In genomic region chr6:119492630-119493014, GRCm38 (mm10) we compare ENCODE assay signal across 22 mouse cellular contexts. TPM values are rescaled to one million over a fixed set of nuclear protein-coding genes. Genes with fewer than 3 reads are reported as not detected.
A peak's percentile ranks its signal among the peaks of the same experiment; 100 is the strongest.
DNase-seq lines count a peak whose midpoint lies in the region; ATAC-seq lines count a peak whose summit lies in the region.
"Had no signal": no experiment of that assay in that cellular context is flagged by ENCODE, and none has a peak within 500 bp of the region (broad histone marks: within the 10 kb centered on the region; RNA-seq: fewer than 3 reads in every experiment).

No protein-coding gene starts in this region.

- 54% methylated on average over 7 of the region's 7 CpGs for WGBS in kidney, embryonic 15.5 days
- 46% methylated on average over 7 of the region's 7 CpGs for WGBS in kidney, embryonic 14.5 days
- 30% methylated on average over 7 of the region's 7 CpGs for WGBS in embryonic facial prominence, embryonic 11.5 days
- 8% methylated on average over 7 of the region's 7 CpGs for WGBS in midbrain, embryonic 14.5 days
- WGBS in liver, embryonic 11.5 days, result 61% methylated on average over 7 of the region's 7 CpGs

- H3K4me3 ChIP-seq in kidney, embryonic 15.5 days (replicated peaks), result no peak overlapping the region
- no peak overlapping the region for H3K4me3 ChIP-seq in kidney, embryonic 14.5 days (ENCODE audit: low read length)
- no peak overlapping the region for H3K4me3 ChIP-seq in embryonic facial prominence, embryonic 11.5 days (ENCODE audit: low read depth, low read length)
- H3K4me3 ChIP-seq in midbrain, embryonic 14.5 days (replicated peaks; ENCODE audit: low read depth, low read length), result no peak overlapping the region
- no peak overlapping the region for H3K4me3 ChIP-seq in liver, embryonic 11.5 days (ENCODE audit: low read depth, low read length)
- H3K4me3 ChIP-seq: gastrocnemius, adult 2 months; left cerebral cortex, adult 2 months; neural tube, embryonic 12.5 days had no signal

- no peaks in the 10 kb centered on the region for H3K9me3 ChIP-seq in kidney, embryonic 15.5 days (replicated peaks)
- no peaks in the 10 kb centered on the region for H3K9me3 ChIP-seq in kidney, embryonic 14.5 days (ENCODE audit: control insufficient read depth, low read length)
- H3K9me3 ChIP-seq in embryonic facial prominence, embryonic 11.5 days (replicated peaks; ENCODE audit: control insufficient read depth, low read length), result no peaks in the 10 kb centered on the region
- 0 out of 2 replicates have a peak, but pooled peaks cover 3% of the 10 kb centered on the region for H3K9me3 ChIP-seq in midbrain, embryonic 14.5 days (ENCODE audit: control insufficient read depth, low read length)
- H3K9me3 ChIP-seq in liver, embryonic 11.5 days (ENCODE audit: control insufficient read depth, low read length), result no peaks in the 10 kb centered on the region
- H3K9me3 ChIP-seq: neural tube, embryonic 12.5 days had no signal

- no peaks in the 10 kb centered on the region for H3K36me3 ChIP-seq in kidney, embryonic 15.5 days
- no peaks in the 10 kb centered on the region for H3K36me3 ChIP-seq in kidney, embryonic 14.5 days (ENCODE audit: control insufficient read depth, insufficient read depth, low read length)
- no peaks in the 10 kb centered on the region for H3K36me3 ChIP-seq in embryonic facial prominence, embryonic 11.5 days (replicated peaks; ENCODE audit: control insufficient read depth, insufficient read depth, low read depth, low read length)
- no peaks in the 10 kb centered on the region for H3K36me3 ChIP-seq in midbrain, embryonic 14.5 days (ENCODE audit: control insufficient read depth, insufficient read depth, low read length)
- no peaks in the 10 kb centered on the region for H3K36me3 ChIP-seq in liver, embryonic 11.5 days (ENCODE audit: control insufficient read depth, insufficient read depth, low read length)
- H3K36me3 ChIP-seq: neural tube, embryonic 12.5 days had no signal

- 0 out of 2 replicates have a peak, but pooled peaks have one; percentile 29 for ATAC-seq in kidney, embryonic 15.5 days (replicated peaks; ENCODE audit: low FRiP score)
- no peak for ATAC-seq in kidney, embryonic 14.5 days (ENCODE audit: low FRiP score, low TSS enrichment)
- 0 out of 2 replicates have a peak, but pooled peaks have one; percentile 30 for ATAC-seq in embryonic facial prominence, embryonic 11.5 days (replicated peaks; ENCODE audit: insufficient number of reproducible peaks, low FRiP score, low TSS enrichment, low read depth)
- peak; percentile 24; the same call in 1 of the 2 replicates for ATAC-seq in midbrain, embryonic 14.5 days (ENCODE audit: low FRiP score, low TSS enrichment)
- ATAC-seq in liver, embryonic 11.5 days (replicated peaks; ENCODE audit: low FRiP score), result no peak

- peak; percentile 46 for DNase-seq in embryo, embryonic 11 days
- DNase-seq in embryonic facial prominence, embryonic 11.5 days (ENCODE audit: low spot score), result no peak
- DNase-seq in midbrain, embryonic 14.5 days, result peak; percentile 43
- DNase-seq in adrenal gland, postnatal 14 days, result no peak
- no peak for DNase-seq in liver, embryonic 11.5 days (ENCODE audit: low spot score)
- DNase-seq: adrenal gland, adult 2 months; cerebellum, adult 9-10 months; gastrocnemius, adult 2 months; heart, adult 18-20 months; heart, postnatal 36 days; kidney, adult 8-10 months; kidney, postnatal 36 days; left cerebral cortex, postnatal 4 days; liver; lung, adult 18-20 months; lung, postnatal 36 days; thymus, postnatal 25 days had no signal

- H3K27me3 ChIP-seq in kidney, embryonic 15.5 days, result no peaks in the 10 kb centered on the region
- H3K27me3 ChIP-seq in kidney, embryonic 14.5 days (ENCODE audit: control insufficient read depth, insufficient read depth, low read length), result no peaks in the 10 kb centered on the region
- no peaks in the 10 kb centered on the region for H3K27me3 ChIP-seq in embryonic facial prominence, embryonic 11.5 days (ENCODE audit: control insufficient read depth, insufficient read depth, low read length)
- no peaks in the 10 kb centered on the region for H3K27me3 ChIP-seq in midbrain, embryonic 14.5 days (ENCODE audit: control insufficient read depth, insufficient read depth, low read length)
- no peaks in the 10 kb centered on the region for H3K27me3 ChIP-seq in liver, embryonic 11.5 days (replicated peaks; ENCODE audit: control insufficient read depth, insufficient read depth, low read length)
- H3K27me3 ChIP-seq: neural tube, embryonic 12.5 days had no signal

- no peak overlapping the region for H3K9ac ChIP-seq in kidney, embryonic 15.5 days
- no peak overlapping the region for H3K9ac ChIP-seq in kidney, embryonic 14.5 days (ENCODE audit: low read depth, low read length)
- no peak overlapping the region for H3K9ac ChIP-seq in embryonic facial prominence, embryonic 11.5 days (replicated peaks; ENCODE audit: low read length)
- no peak overlapping the region for H3K9ac ChIP-seq in midbrain, embryonic 14.5 days (replicated peaks; ENCODE audit: low read length)
- H3K9ac ChIP-seq in liver, embryonic 11.5 days (ENCODE audit: low read depth, low read length), result no peak overlapping the region
- H3K9ac ChIP-seq: neural tube, embryonic 12.5 days had no signal

- H3K4me2 ChIP-seq in kidney, embryonic 15.5 days, result no peak overlapping the region
- no peak overlapping the region for H3K4me2 ChIP-seq in kidney, embryonic 14.5 days (replicated peaks; ENCODE audit: low read depth, low read length)
- no peak overlapping the region for H3K4me2 ChIP-seq in embryonic facial prominence, embryonic 11.5 days (ENCODE audit: low read depth, low read length)
- H3K4me2 ChIP-seq in midbrain, embryonic 14.5 days (ENCODE audit: low read length), result no peak overlapping the region
- no peak overlapping the region for H3K4me2 ChIP-seq in liver, embryonic 11.5 days
- H3K4me2 ChIP-seq: neural tube, embryonic 12.5 days had no signal

- peaks cover 10% of the 10 kb centered on the region for H3K4me1 ChIP-seq in kidney, embryonic 15.5 days
- peaks cover 3% of the 10 kb centered on the region; the same call in 1 of the 2 replicates for H3K4me1 ChIP-seq in kidney, embryonic 14.5 days (ENCODE audit: control insufficient read depth, insufficient read depth, low read length)
- peaks cover 9% of the 10 kb centered on the region for H3K4me1 ChIP-seq in embryonic facial prominence, embryonic 11.5 days (ENCODE audit: control insufficient read depth, insufficient read depth, low read length)
- H3K4me1 ChIP-seq in midbrain, embryonic 14.5 days (ENCODE audit: control insufficient read depth, insufficient read depth, low read length), result peaks cover 16% of the 10 kb centered on the region
- no peaks in the 10 kb centered on the region for H3K4me1 ChIP-seq in liver, embryonic 11.5 days (replicated peaks; ENCODE audit: control insufficient read depth, insufficient read depth, low read length)

- no peak overlapping the region for H3K27ac ChIP-seq in kidney, embryonic 15.5 days
- no peak overlapping the region for H3K27ac ChIP-seq in kidney, embryonic 14.5 days (ENCODE audit: low read depth, low read length)
- H3K27ac ChIP-seq in embryonic facial prominence, embryonic 11.5 days (replicated peaks; ENCODE audit: low read depth, low read length), result no peak overlapping the region
- H3K27ac ChIP-seq in midbrain, embryonic 14.5 days (replicated peaks; ENCODE audit: low read depth, low read length), result no peak overlapping the region
- no peak overlapping the region for H3K27ac ChIP-seq in liver, embryonic 11.5 days (ENCODE audit: low read depth, low read length)
- H3K27ac ChIP-seq: gastrocnemius, adult 2 months; left cerebral cortex, adult 2 months; neural tube, embryonic 12.5 days had no signal

RNA-seq across cellular contexts. Expression of gene Fbxl14, which starts 13.2 kb away (rescaled TPM):
- 5.0 and 6.1 TPM in 2 replicates for polyA plus RNA-seq in kidney, embryonic 15.5 days (2015; fragmentation: Nextera tagmentation; extraction: Ambion mirVana)
- polyA plus RNA-seq in kidney, embryonic 14.5 days (2014; fragmentation: Nextera tagmentation; extraction: Ambion mirVana), result 7.2 and 9.6 TPM in 2 replicates
- polyA plus RNA-seq in embryonic facial prominence, embryonic 11.5 days (2014; fragmentation: Nextera tagmentation; extraction: Ambion mirVana), result 6.0 and 7.0 TPM in 2 replicates
- 5.5 and 5.6 TPM in 2 replicates for polyA plus RNA-seq in midbrain, embryonic 14.5 days (2014; fragmentation: Nextera tagmentation; extraction: Ambion mirVana)
- 27.4 and 33.5 TPM in 2 replicates for total RNA-seq in adrenal gland, postnatal 14 days (2021)
- 6.7 and 6.9 TPM in 2 replicates for polyA plus RNA-seq in liver, embryonic 11.5 days (2014; fragmentation: Nextera tagmentation; extraction: Ambion mirVana)

RNA-seq across cellular contexts. Expression of gene Wnt5b, which starts 51.5 kb away (rescaled TPM):
- 9.1 and 11.5 TPM in 2 replicates for polyA plus RNA-seq in kidney, embryonic 15.5 days (2015; fragmentation: Nextera tagmentation; extraction: Ambion mirVana)
- polyA plus RNA-seq in kidney, embryonic 14.5 days (2014; fragmentation: Nextera tagmentation; extraction: Ambion mirVana), result 10.9 and 11.0 TPM in 2 replicates
- polyA plus RNA-seq in embryonic facial prominence, embryonic 11.5 days (2014; fragmentation: Nextera tagmentation; extraction: Ambion mirVana), result 12.9 and 13.8 TPM in 2 replicates
- polyA plus RNA-seq in midbrain, embryonic 14.5 days (2014; fragmentation: Nextera tagmentation; extraction: Ambion mirVana), result 1.4 and 3.0 TPM in 2 replicates
- 2.6 and 3.0 TPM in 2 replicates for total RNA-seq in adrenal gland, postnatal 14 days (2021)
- 3.2 and 3.3 TPM in 2 replicates for polyA plus RNA-seq in liver, embryonic 11.5 days (2014; fragmentation: Nextera tagmentation; extraction: Ambion mirVana)
- total RNA-seq: common myeloid progenitor, adult 5-6 weeks had no signal

Comparison
In these comparisons a context has a peak if more than half of its experiments do, and no peak if none do; other contexts are left out.
1. ATAC-seq: peak in kidney, embryonic 15.5 days (single experiment), embryonic facial prominence, embryonic 11.5 days (single experiment) and midbrain, embryonic 14.5 days (single experiment); none in kidney, embryonic 14.5 days (single experiment) and liver, embryonic 11.5 days (single experiment).
2. DNase-seq: peak in embryo, embryonic 11 days (single experiment) and midbrain, embryonic 14.5 days (single experiment); none in embryonic facial prominence, embryonic 11.5 days (single experiment), adrenal gland, postnatal 14 days (single experiment) and liver, embryonic 11.5 days (single experiment).